Mouse (Mus musculus) kidney, adult 2 months (tissue): ENCODE measurements around the gene Otud7a.

Experiments used
- CTCF ChIP-seq: fragments of 200-500 bp; conservative IDR thresholded peaks from 2 replicates; pipeline ENCODE4 v1.5.1; 2011; ENCODE audit warnings: low read depth, mild to moderate bottlenecking, control low read depth, low read length, moderate library complexity, mixed read lengths; ENCODE audit not compliant: insufficient read depth, insufficient read length
- POLR2A ChIP-seq: fragments of 200-500 bp; IDR thresholded peaks from one replicate; pipeline ENCODE4 v1.6.1; 2011; ENCODE audit warnings: low read depth, low read length, control low read depth

GRCm38 (mm10) chr7:63520299-63520698 lies 75.7 kb downstream of the Otud7a start:
- TF ChIP-seq CTCF (no peak), POLR2A (no peak)
